Mouse (Mus musculus): Measurements from ENCODE around the gene Midn. TPM values are rescaled to one million over a fixed set of nuclear protein-coding genes. Genes with fewer than 3 reads are reported as not detected.

Midn gene
- polyA plus RNA-seq, 1 experiment: 254 TPM

- TF ChIP-seq GATA1 (IDR thresholded peaks at IDR 0.05; ENCODE audit: low read length): no peak
These were observed 29.6 kb downstream of the Midn start for GRCm38 (mm10) chr10:80177441-80178279.

- TF ChIP-seq GATA1 (IDR thresholded peaks at IDR 0.05; ENCODE audit: low read length): no peak
These were observed 31.3 kb downstream of the Midn start, which contains the start of gene Efna2 for GRCm38 (mm10) chr10:80179068-80180051. Gene Efna2, plus strand, starts transcription at chr10:80179482.

GRCm38 (mm10) chr10:80180288-80180687, 32.2 kb downstream of the Midn start:
- no peak for TF ChIP-seq GATA1 (IDR thresholded peaks at IDR 0.05; ENCODE audit: low read length)

- no peak for TF ChIP-seq GATA1 (IDR thresholded peaks at IDR 0.05; ENCODE audit: low read length)
These were observed 32.8 kb downstream of the Midn start for GRCm38 (mm10) chr10:80180823-80181222.

- no peak for TF ChIP-seq GATA1 (IDR thresholded peaks at IDR 0.05; ENCODE audit: low read length)
These were observed 34.5 kb downstream of the Midn start for GRCm38 (mm10) chr10:80182547-80182946.

GRCm38 (mm10) chr10:80186649-80187048, 38.6 kb downstream of the Midn start:
- TF ChIP-seq GATA1 (IDR thresholded peaks at IDR 0.05; ENCODE audit: low read length): no peak

GRCm38 (mm10) chr10:80187739-80188138, 39.7 kb downstream of the Midn start:
- TF ChIP-seq GATA1 (IDR thresholded peaks at IDR 0.05; ENCODE audit: low read length): no peak

- no peak for TF ChIP-seq GATA1 (IDR thresholded peaks at IDR 0.05; ENCODE audit: low read length)
These were observed 40.5 kb downstream of the Midn start for GRCm38 (mm10) chr10:80188453-80189024.

- TF ChIP-seq GATA1 (IDR thresholded peaks at IDR 0.05; ENCODE audit: low read length): no peak
These were observed 41.9 kb downstream of the Midn start for GRCm38 (mm10) chr10:80189999-80190398.

- TF ChIP-seq GATA1 (IDR thresholded peaks at IDR 0.05; ENCODE audit: low read length): no peak
These were observed 42.5 kb downstream of the Midn start for GRCm38 (mm10) chr10:80190491-80191051.

- TF ChIP-seq GATA1 (IDR thresholded peaks at IDR 0.05; ENCODE audit: low read length): no peak
These were observed 45.9 kb downstream of the Midn start for GRCm38 (mm10) chr10:80193976-80194375.

GRCm38 (mm10) chr10:80194441-80194840, 46.4 kb downstream of the Midn start:
- TF ChIP-seq GATA1 (IDR thresholded peaks at IDR 0.05; ENCODE audit: low read length): no peak

- TF ChIP-seq GATA1 (IDR thresholded peaks at IDR 0.05; ENCODE audit: low read length): no peak
These were observed 48.1 kb downstream of the Midn start for GRCm38 (mm10) chr10:80196167-80196566.

- TF ChIP-seq GATA1 (IDR thresholded peaks at IDR 0.05; ENCODE audit: low read length): no peak
These were observed 48.9 kb downstream of the Midn start for GRCm38 (mm10) chr10:80196778-80197581.

Measured in G1E-ER4 (cell line).